Mouse (Mus musculus) E14TG2a.4 (cell line): ENCODE measurements at regions not wholly inside any gene's neighbourhood (a gene's known extent, or its start where the extent isn't known, plus 50 kb on each side); places are given as distances from the start of the nearest gene placed in this dataset.

Experiments used
- CTCF ChIP-seq: conservative IDR thresholded peaks from 2 replicates; pipeline ENCODE4 v1.5.1; 2014; ENCODE audit warnings: low read length
- NANOG ChIP-seq: IDR thresholded peaks from 2 replicates; pipeline ENCODE4 v1.6.1; 2014; ENCODE audit warnings: borderline replicate concordance, low read length, mixed read lengths
- POU5F1 ChIP-seq: IDR thresholded peaks from 2 replicates; pipeline ENCODE4 v1.6.1; 2014; ENCODE audit warnings: low read length, borderline replicate concordance

- TF ChIP-seq CTCF (no peak), POU5F1 (no peak), NANOG (no peak)
Observed at GRCm38 (mm10) chr7:67883040-67883439, 69.6 kb upstream of the Igf1r start.
